In genomic region chr1:195037985-195038384, GRCm38 (mm10) we compare ENCODE assay signal across 20 mouse cellular contexts. TPM values are rescaled to one million over a fixed set of nuclear protein-coding genes. Genes with fewer than 3 reads are reported as not detected.
DNase-seq lines count a peak whose midpoint lies in the region; ATAC-seq and TF ChIP-seq lines count a peak whose summit lies in the region.
"Had no signal": no experiment of that assay in that cellular context is flagged by ENCODE, and none has a peak within 500 bp of the region (broad histone marks: within the 10 kb centered on the region; RNA-seq: fewer than 3 reads in every experiment).

No protein-coding gene starts in this region.

- H3K9me3 ChIP-seq in kidney, embryonic 15.5 days (replicated peaks) = no peaks in the 10 kb centered on the region
- no peaks in the 10 kb centered on the region for H3K9me3 ChIP-seq in intestine, postnatal 0 days (ENCODE audit: control insufficient read depth)
- H3K9me3 ChIP-seq: forebrain, embryonic 13.5 days; heart, embryonic 12.5 days; hindbrain, embryonic 12.5 days; lung, embryonic 15.5 days had no signal

- no peak overlapping the region for H3K4me2 ChIP-seq in kidney, embryonic 15.5 days
- H3K4me2 ChIP-seq in intestine, postnatal 0 days (replicated peaks; ENCODE audit: low read depth) = no peak overlapping the region
- H3K4me2 ChIP-seq: forebrain, embryonic 13.5 days; heart, embryonic 12.5 days; hindbrain, embryonic 12.5 days; lung, embryonic 15.5 days had no signal

- peak; percentile 76 for DNase-seq in kidney, adult 2 months
- DNase-seq in left cerebral cortex, adult 2 months (ENCODE audit: extremely low spot score in 1 of 2, low spot score in 2 of 2) = no peak
- no peak for DNase-seq in left cerebral cortex, adult 9 months (ENCODE audit: low spot score in 2 of 2)
- DNase-seq in yolk sac, embryonic 10.5 days (ENCODE audit: low spot score) = peak; percentile 50
- DNase-seq: adrenal gland, postnatal 10 days; cerebellum, adult 2 months; gastrocnemius, postnatal 10 days; heart, postnatal 10 days; lung, postnatal 36 days; right cerebral cortex, postnatal 4 days; thymus, postnatal 25 days had no signal

- peaks cover 12% of the 10 kb centered on the region for H3K36me3 ChIP-seq in kidney, adult 2 months (ENCODE audit: control insufficient read depth, insufficient read depth, low read length)
- H3K36me3 ChIP-seq in kidney, embryonic 15.5 days = no peaks in the 10 kb centered on the region
- H3K36me3 ChIP-seq in intestine, postnatal 0 days (ENCODE audit: control insufficient read depth, insufficient read depth) = 0 out of 2 replicates have a peak, but pooled peaks cover 7% of the 10 kb centered on the region
- H3K36me3 ChIP-seq: hindbrain, embryonic 12.5 days; lung, embryonic 15.5 days had no signal

- intact Hi-C loops in left cerebral cortex, adult 2 months (cut with DNase I) = no loop called here

- H3K9ac ChIP-seq in kidney, embryonic 15.5 days = no peak overlapping the region
- no peak overlapping the region for H3K9ac ChIP-seq in intestine, postnatal 0 days (ENCODE audit: low read depth, low read length)
- H3K9ac ChIP-seq: forebrain, embryonic 13.5 days; heart, embryonic 12.5 days; hindbrain, embryonic 12.5 days; liver, embryonic 14.5 days; lung, embryonic 15.5 days had no signal

- no peaks in the 10 kb centered on the region for H3K27me3 ChIP-seq in kidney, adult 2 months (replicated peaks; ENCODE audit: control insufficient read depth, insufficient read depth, low read length)
- H3K27me3 ChIP-seq in kidney, embryonic 15.5 days = no peaks in the 10 kb centered on the region
- no peaks in the 10 kb centered on the region for H3K27me3 ChIP-seq in intestine, postnatal 0 days (replicated peaks; ENCODE audit: control insufficient read depth, insufficient read depth, low read length)
- H3K27me3 ChIP-seq: forebrain, embryonic 13.5 days; heart, embryonic 12.5 days; hindbrain, embryonic 12.5 days; lung, embryonic 15.5 days had no signal

- no peak for TF ChIP-seq POLR2A in kidney, adult 2 months (IDR thresholded peaks at IDR 0.05; ENCODE audit: low read depth, low read length)

- no peak for ATAC-seq in kidney, embryonic 15.5 days (replicated peaks; ENCODE audit: low FRiP score)
- peak; percentile 84 for ATAC-seq in intestine, postnatal 0 days
- ATAC-seq in megakaryocyte-erythroid progenitor cell, adult 5-6 weeks (replicated peaks; ENCODE audit: low FRiP score, low TSS enrichment, poor library complexity, severe bottlenecking) = no peak
- ATAC-seq: forebrain, embryonic 13.5 days; midbrain, embryonic 16.5 days had no signal

- peaks cover 15% of the 10 kb centered on the region for H3K4me1 ChIP-seq in kidney, adult 2 months (ENCODE audit: control insufficient read depth, insufficient read depth, low read length)
- H3K4me1 ChIP-seq in kidney, embryonic 15.5 days = no peaks in the 10 kb centered on the region
- H3K4me1 ChIP-seq in intestine, postnatal 0 days (replicated peaks; ENCODE audit: control insufficient read depth, insufficient read depth, low read length) = no peaks in the 10 kb centered on the region
- H3K4me1 ChIP-seq: forebrain, embryonic 13.5 days; hindbrain, embryonic 12.5 days; lung, embryonic 15.5 days had no signal

- TF ChIP-seq CTCF in kidney, adult 2 months (conservative IDR thresholded peaks at IDR 0.05; ENCODE audit: insufficient read depth, insufficient read length, low read depth, low read length) = no peak
- no peak for TF ChIP-seq CTCF in left cerebral cortex, adult 2 months (IDR thresholded peaks at IDR 0.05)
- no peak for TF ChIP-seq CTCF in intestine, postnatal 0 days (IDR thresholded peaks at IDR 0.05; ENCODE audit: low read depth)

- H3K27ac ChIP-seq in kidney, adult 2 months (ENCODE audit: insufficient read depth, low read depth, low read length) = peak overlapping the region; percentile 68
- H3K27ac ChIP-seq in kidney, embryonic 15.5 days = no peak overlapping the region
- H3K27ac ChIP-seq in left cerebral cortex, adult 2 months = peak overlapping the region; percentile 25; the same call in 1 of the 2 replicates
- H3K27ac ChIP-seq in intestine, postnatal 0 days (ENCODE audit: low read depth, low read length) = no peak overlapping the region
- H3K27ac ChIP-seq: forebrain, embryonic 13.5 days; hindbrain, embryonic 12.5 days; liver, embryonic 14.5 days; lung, embryonic 15.5 days had no signal

- H3K4me3 ChIP-seq in kidney, adult 2 months (ENCODE audit: insufficient read depth, low read depth, low read length) = no peak overlapping the region
- no peak overlapping the region for H3K4me3 ChIP-seq in kidney, embryonic 15.5 days (replicated peaks)
- H3K4me3 ChIP-seq in left cerebral cortex, adult 2 months = no peak overlapping the region
- H3K4me3 ChIP-seq in intestine, postnatal 0 days (ENCODE audit: low read depth, low read length) = no peak overlapping the region
- H3K4me3 ChIP-seq: forebrain, embryonic 13.5 days; heart, embryonic 12.5 days; hindbrain, embryonic 12.5 days; lung, embryonic 15.5 days had no signal

- 50% methylated on average over 1 of the region's 1 CpGs for WGBS in kidney, adult 2 months
- WGBS in kidney, embryonic 15.5 days = 87% methylated on average over 1 of the region's 1 CpGs
- 59% methylated on average over 1 of the region's 1 CpGs for WGBS in intestine, postnatal 0 days

RNA-seq across cellular contexts. Expression of gene Cd46, which starts 54.1 kb away (rescaled TPM):
- 0.70 and 0.76 TPM in 2 replicates for polyA plus RNA-seq in kidney, adult 2 months (2012; rRNA removed)
- polyA plus RNA-seq in kidney, embryonic 15.5 days (2015; fragmentation: Nextera tagmentation; extraction: Ambion mirVana) = 0.76 and 1.1 TPM in 2 replicates
- 1 to 10 TPM; 5.4 to 6.2 TPM for total RNA-seq in left cerebral cortex, adult 2 months (2021)
- polyA plus RNA-seq in intestine, postnatal 0 days (2015; fragmentation: Nextera tagmentation; extraction: Ambion mirVana) = 0.72 and 1.3 TPM in 2 replicates
- total RNA-seq in megakaryocyte-erythroid progenitor cell, adult 5-6 weeks (2014; fragmentation: Nextera tagmentation) = 3.1 and 3.6 TPM in 2 replicates
- 0.56 and 0.88 TPM in 2 replicates for total RNA-seq in megakaryocyte-erythroid progenitor cell, adult 5-6 weeks (2017)

Comparison
In these comparisons a context has a peak if more than half of its experiments do, and no peak if none do; other contexts are left out.
1. H3K27ac ChIP-seq: peak in kidney, adult 2 months (single experiment) and left cerebral cortex, adult 2 months (single experiment); none in kidney, embryonic 15.5 days (single experiment) and intestine, postnatal 0 days (single experiment).
2. DNase-seq: peak in kidney, adult 2 months (single experiment) and yolk sac, embryonic 10.5 days (single experiment); none in left cerebral cortex, adult 2 months (0 of 2) and left cerebral cortex, adult 9 months (0 of 2).